Mouse (Mus musculus): ENCODE data around the gene Lrch3.
"Not testable (repeated sequence)": the region's sequence is repeated elsewhere in the genome, so short reads cannot be mapped to it uniquely, and the experiment has no call there.

DNA sequence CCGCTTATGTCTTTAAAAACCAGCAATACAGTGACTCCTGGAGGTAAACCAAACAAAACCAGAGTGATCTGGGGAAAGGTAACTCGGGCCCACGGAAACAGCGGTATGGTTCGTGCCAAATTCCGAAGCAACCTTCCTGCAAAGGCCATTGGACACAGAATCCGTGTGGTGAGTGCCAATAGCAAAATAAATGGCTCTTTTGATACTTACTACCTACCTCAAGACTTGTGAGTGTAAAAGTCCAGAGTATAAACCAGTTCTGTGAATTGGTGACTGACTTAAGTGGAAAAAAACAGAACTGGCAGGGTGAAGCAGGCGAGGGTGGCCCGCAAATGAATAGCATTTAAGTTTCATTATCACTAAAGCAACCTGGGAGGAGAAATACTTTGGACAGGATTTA is 144.8 kb downstream of the Lrch3 start:
- TF ChIP-seq POLR2A (IDR thresholded peaks at IDR 0.05; ENCODE audit: low read depth, low read length); CTCF (IDR thresholded peaks at IDR 0.05; ENCODE audit: borderline replicate concordance, insufficient read depth, low read length): not testable (repeated sequence)
